ENCODE assay signal across 18 mouse cellular contexts in genomic region chr2:13791598-13791997, GRCm38 (mm10). TPM values are rescaled to one million over a fixed set of nuclear protein-coding genes. Genes with fewer than 3 reads are reported as not detected.
DNase-seq lines count a peak whose midpoint lies in the region; ATAC-seq and TF ChIP-seq lines count a peak whose summit lies in the region.
"Had no signal": no experiment of that assay in that cellular context is flagged by ENCODE, and none has a peak within 500 bp of the region (broad histone marks: within the 10 kb centered on the region; RNA-seq: fewer than 3 reads in every experiment).

No protein-coding gene starts in this region.

- no peak overlapping the region for H3K4me2 ChIP-seq in midbrain, embryonic 11.5 days
- H3K4me2 ChIP-seq in CH12.LX (ENCODE audit: insufficient read depth, low read depth, poor library complexity, severe bottlenecking) = peak overlapping the region; percentile 95

- dilution Hi-C loops in CH12.LX (cut with MboI; ENCODE audit: extremely low pct_ligation_motif_present, extremely low pct_unique_long_range_greater_than_20kb, low sequenced_read_pairs) = no loop called here

- H3K79me2 ChIP-seq in CH12.LX (replicated peaks; ENCODE audit: control insufficient read depth, extremely low read depth, insufficient read depth, poor library complexity, severe bottlenecking) = peaks cover 15% of the 10 kb centered on the region

- H3K27ac ChIP-seq in midbrain, embryonic 11.5 days (ENCODE audit: low read depth, low read length) = no peak overlapping the region
- no peak overlapping the region for H3K27ac ChIP-seq in midbrain, embryonic 10.5 days (replicated peaks)
- H3K27ac ChIP-seq in CH12.LX (ENCODE audit: insufficient read depth, low read depth) = peak overlapping the region; percentile 76; the same call in 1 of the 2 replicates

- TF ChIP-seq EP300 in CH12.LX (IDR thresholded peaks at IDR 0.05; ENCODE audit: low read length) = no peak

- 82% methylated on average over 7 of the region's 7 CpGs for WGBS in midbrain, embryonic 11.5 days
- WGBS in midbrain, embryonic 10.5 days = 78% methylated on average over 7 of the region's 7 CpGs

- in situ Hi-C loops in CH12.LX (cut with MboI; ENCODE audit: low pct_ligation_motif_present, low pct_unique_long_range_greater_than_20kb, low sequenced_read_pairs) = loop anchor here (10.0 to 25.0 kb wide), 2 partner anchors 63 to 504 kb away; no protein-coding TSS in a partner anchor

- no peak overlapping the region for H3K4me3 ChIP-seq in midbrain, embryonic 11.5 days (ENCODE audit: low read depth, low read length)
- H3K4me3 ChIP-seq in midbrain, embryonic 10.5 days = no peak overlapping the region
- peak overlapping the region; percentile 52 to 80 (median 62) for H3K4me3 ChIP-seq in CH12.LX (replicated peaks in 1 of 3; ENCODE audit: low read depth in 2 of 3, low read length in 2 of 3, poor library complexity in 1 of 3)

- TF ChIP-seq CTCF in CH12.LX (conservative IDR thresholded peaks at IDR 0.05 in 1 of 2, IDR thresholded peaks at IDR 0.05 in 1 of 2; ENCODE audit: low read depth in 2 of 2, low read length in 2 of 2) = no peak

- no peak for TF ChIP-seq RAD21 in CH12.LX (IDR thresholded peaks at IDR 0.05; ENCODE audit: low read depth, low read length)

- H3K4me1 ChIP-seq in midbrain, embryonic 11.5 days (ENCODE audit: control insufficient read depth, insufficient read depth, low read length) = peaks cover 5% of the 10 kb centered on the region; the same call in 1 of the 2 replicates
- peaks cover 14% of the 10 kb centered on the region for H3K4me1 ChIP-seq in midbrain, embryonic 10.5 days
- H3K4me1 ChIP-seq in CH12.LX (ENCODE audit: control insufficient read depth in 1 of 2, insufficient read depth in 2 of 2) = peaks cover 4 to 36% of the 10 kb centered on the region in 2 experiments

- peak; percentile 66 for DNase-seq in midbrain, embryonic 11.5 days (ENCODE audit: low spot score, missing footprints)
- no peak for DNase-seq in midbrain, embryonic 10.5 days (ENCODE audit: low spot score)
- no peak for DNase-seq in CH12.LX (ENCODE audit: extremely low read depth)
- no peak for DNase-seq in right cerebral cortex, adult 2 months (ENCODE audit: low spot score in 2 of 2)
- DNase-seq: adrenal gland, adult 2 months; adrenal gland, adult 8-10 months; adrenal gland, postnatal 10 days; adrenal gland, postnatal 14 days; adrenal gland, postnatal 25 days; adrenal gland, postnatal 36 days; B cell, adult 2 months; cerebellum, adult 11 months; cerebellum, adult 11-12 months; cerebellum, adult 18-20 months; cerebellum, adult 2 months had no signal

- TF ChIP-seq POLR2A in CH12.LX (IDR thresholded peaks at IDR 0.05; ENCODE audit: low read depth, low read length) = no peak

- no peaks in the 10 kb centered on the region for H3K36me3 ChIP-seq in midbrain, embryonic 11.5 days (ENCODE audit: control insufficient read depth, insufficient read depth, low read length)
- no peaks in the 10 kb centered on the region for H3K36me3 ChIP-seq in midbrain, embryonic 10.5 days
- H3K36me3 ChIP-seq in CH12.LX (replicated peaks in 1 of 2; ENCODE audit: control insufficient read depth in 1 of 2, insufficient read depth in 1 of 2, low read length in 1 of 2) = no peaks in the 10 kb centered on the region
- H3K36me3 ChIP-seq: G1E had no signal

- H3K27me3 ChIP-seq in midbrain, embryonic 11.5 days (ENCODE audit: control insufficient read depth, insufficient read depth, low read length) = peaks cover 25% of the 10 kb centered on the region
- peaks cover 63% of the 10 kb centered on the region for H3K27me3 ChIP-seq in midbrain, embryonic 10.5 days (ENCODE audit: low read depth, poor library complexity, severe bottlenecking)
- H3K27me3 ChIP-seq in CH12.LX (replicated peaks) = no peaks in the 10 kb centered on the region

- no peaks in the 10 kb centered on the region for H3K9me3 ChIP-seq in midbrain, embryonic 11.5 days (ENCODE audit: control insufficient read depth, low read length)
- no peaks in the 10 kb centered on the region for H3K9me3 ChIP-seq in midbrain, embryonic 10.5 days (replicated peaks)
- no peaks in the 10 kb centered on the region for H3K9me3 ChIP-seq in CH12.LX (replicated peaks; ENCODE audit: low read length)
- H3K9me3 ChIP-seq: G1E had no signal

- no peak for ATAC-seq in midbrain, embryonic 11.5 days (ENCODE audit: low FRiP score)
- ATAC-seq: Patski had no signal

- no peak overlapping the region for H3K9ac ChIP-seq in midbrain, embryonic 11.5 days (ENCODE audit: low read length)
- peak overlapping the region; percentile 76 for H3K9ac ChIP-seq in CH12.LX (ENCODE audit: insufficient read depth, low read depth)

TF ChIP-seq in CH12.LX, 34 proteins besides CTCF, POLR2A, EP300 and RAD21:
- peak; percentile 63 for TF ChIP-seq BHLHE40 (IDR thresholded peaks at IDR 0.05; ENCODE audit: low read depth, low read length)
- no peak for TF ChIP-seq JUND (conservative IDR thresholded peaks at IDR 0.05; ENCODE audit: low read depth, low read length)
- no peak for TF ChIP-seq GABPA (IDR thresholded peaks at IDR 0.05; ENCODE audit: insufficient replicate concordance, low read depth, low read length)
TF ChIP-seq in CH12.LX: peak in this region for 1.

RNA-seq across cellular contexts. Expression of gene St8sia6, which starts 2.3 kb away (rescaled TPM):
- polyA plus RNA-seq in midbrain, embryonic 11.5 days (2014; fragmentation: Nextera tagmentation; extraction: Ambion mirVana) = 0.18 and 0.20 TPM in 2 replicates
- 0.27 and 0.38 TPM in 2 replicates for polyA plus RNA-seq in midbrain, embryonic 10.5 days (2016; fragmentation: Nextera tagmentation; extraction: Ambion mirVana)
- total RNA-seq in CH12.LX (2012; rRNA removed) (27.4 and 32.5 TPM in 2 replicates), CH12.LX (2014; rRNA removed) (43.7 and 46.4 TPM in 2 replicates)
- polyA plus RNA-seq in CH12.LX (2012; ENCODE audit: insufficient read length, low read depth) = 51.0 and 56.4 TPM in 2 replicates
- total RNA-seq: MEL had no signal
- polyA plus RNA-seq: G1E had no signal

Comparison
In these comparisons a context has a peak if more than half of its experiments do, and no peak if none do; other contexts are left out.
1. H3K4me3 ChIP-seq: peak in CH12.LX (3 of 3); none in midbrain, embryonic 11.5 days (single experiment) and midbrain, embryonic 10.5 days (single experiment).
2. RNA of gene St8sia6, which starts 2.3 kb away (polyA plus RNA-seq): 51.0 to 56.4 TPM in CH12.LX; 0.27 to 0.38 TPM in midbrain, embryonic 10.5 days and 0.18 to 0.20 TPM in midbrain, embryonic 11.5 days; every median in the first group is over 10 times any median in the second.